Mouse (Mus musculus) embryonic fibroblast, embryonic 13.5 days (primary cell): ENCODE measurements around the gene Pom121.

Source experiments
- CTCF ChIP-seq: IDR thresholded peaks from 2 replicates; pipeline ENCODE4 v1.5.1; 2011; ENCODE audit warnings: mild to moderate bottlenecking, control low read depth, low read length, moderate library complexity, borderline replicate concordance; ENCODE audit not compliant: insufficient read depth
- POLR2A ChIP-seq: IDR thresholded peaks from 2 replicates; pipeline ENCODE4 v1.6.1; 2011; ENCODE audit warnings: low read depth, mild to moderate bottlenecking, control low read depth, low read length, moderate library complexity

DNA sequence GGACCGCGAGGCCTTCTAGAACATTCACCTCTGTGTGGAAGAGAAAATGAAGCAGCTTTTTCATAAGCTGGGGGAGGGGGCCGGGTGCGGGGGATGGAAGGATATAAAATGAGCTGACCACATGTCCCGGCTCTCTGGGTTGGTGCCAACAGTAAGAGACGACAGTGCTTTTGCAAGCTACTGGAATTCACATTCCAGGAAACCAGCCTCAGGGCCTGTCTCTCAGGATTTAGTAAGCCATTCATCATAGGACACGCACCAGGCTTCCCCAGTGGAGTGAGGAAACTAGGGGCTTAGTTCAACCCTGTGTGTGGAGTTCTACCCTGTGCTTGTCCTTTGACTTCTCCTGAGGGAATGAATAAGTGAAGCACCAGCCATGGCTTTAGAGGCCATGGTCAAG lies 48.1 kb upstream of the Pom121 start:
- TF ChIP-seq POLR2A = no peak
- no peak for TF ChIP-seq CTCF
